Mouse (Mus musculus): ENCODE results near the gene Gm29609.

DNA sequence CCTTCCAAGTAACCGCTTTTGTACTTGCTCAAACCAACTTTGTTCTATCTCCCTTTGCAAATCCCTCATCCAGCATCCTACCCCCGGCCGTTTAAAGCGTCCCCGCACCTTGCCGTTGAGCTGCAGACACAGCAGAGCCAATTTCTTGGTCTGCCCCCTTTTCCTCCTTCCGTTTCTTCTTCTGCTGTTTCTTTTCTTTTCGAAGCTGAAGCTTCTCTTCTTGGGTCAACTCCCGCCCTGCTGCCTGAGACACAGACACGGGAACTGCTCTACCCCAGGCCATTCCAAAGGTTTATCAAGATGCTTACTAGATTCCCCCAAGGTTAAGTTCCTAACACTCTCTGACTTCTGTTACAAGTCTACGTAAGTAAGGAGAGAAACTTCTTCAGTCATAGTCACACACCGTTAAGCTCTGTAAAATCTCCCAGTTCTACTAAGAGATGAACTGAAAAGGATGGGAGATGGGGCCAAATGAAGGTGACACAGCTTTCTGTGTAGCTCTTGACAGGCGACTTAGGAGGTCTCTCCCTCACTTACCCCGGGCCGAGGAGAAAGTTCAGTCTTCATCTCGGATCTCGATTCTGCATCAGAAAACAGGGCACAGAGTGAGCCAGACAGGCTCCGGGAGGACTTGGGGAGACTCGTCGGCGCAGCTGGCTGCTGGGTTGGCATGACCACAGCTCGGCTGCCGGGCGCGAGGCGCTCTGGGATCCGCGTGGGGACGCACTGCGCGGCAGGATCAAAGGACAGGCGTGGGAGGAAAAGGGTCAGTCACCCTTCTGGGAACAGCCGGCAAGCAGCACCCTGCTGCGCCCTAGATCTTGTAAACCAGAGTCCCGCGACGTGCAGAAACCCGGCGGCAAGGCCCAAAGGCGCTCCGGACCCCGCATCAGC, 12.6 kb upstream of the Gm29609 start:
- TF ChIP-seq CTCF (conservative IDR thresholded peaks at IDR 0.05; ENCODE audit: low read length) = no peak
- no peak for TF ChIP-seq NANOG (IDR thresholded peaks at IDR 0.05; ENCODE audit: borderline replicate concordance, low read length)
- no peak for TF ChIP-seq POU5F1 (IDR thresholded peaks at IDR 0.05; ENCODE audit: borderline replicate concordance, low read length)

All from E14TG2a.4 (cell line).